Mouse (Mus musculus) embryonic facial prominence, embryonic 14.5 days (tissue): ENCODE measurements at regions not wholly inside any gene's neighbourhood (a gene's known extent, or its start where the extent isn't known, plus 50 kb on each side); places are given as distances from the start of the nearest gene placed in this dataset.

Source experiments
- ATAC-seq: fragments of 200-750 bp; cut with Nextera tagmentation; 2 replicates; pipeline ENCODE4 v1.8.0; 2017; ENCODE audit warnings: low read depth, moderate number of reproducible peaks, moderate TSS enrichment
- DNase-seq: peaks from one replicate; pipeline ENCODE4 v3.0.0-alpha.2; 2015; ENCODE audit warnings: low spot score
- H3K27ac ChIP-seq: fragments of 300-500 bp; sonication (generic); replicated peaks from 2 replicates; pipeline ENCODE4 v1.5.1; 2014; ENCODE audit warnings: low read depth, mild to moderate bottlenecking, low read length, moderate library complexity
- H3K27me3 ChIP-seq: fragments of 300-500 bp; sonication (generic); replicated peaks from 2 replicates; pipeline ENCODE4 v1.6.1; 2014; ENCODE audit warnings: low read length; ENCODE audit not compliant: control insufficient read depth, insufficient read depth
- H3K36me3 ChIP-seq: fragments of 300-500 bp; sonication (generic); 2 replicates; pipeline ENCODE4 v1.6.1; 2014; ENCODE audit warnings: low read length, mixed read lengths; ENCODE audit not compliant: control insufficient read depth, insufficient read depth
- H3K4me1 ChIP-seq: fragments of 300-500 bp; sonication (generic); 2 replicates; pipeline ENCODE4 v1.6.1; 2014; ENCODE audit warnings: antibody characterized with exemption, low read length; ENCODE audit not compliant: control insufficient read depth, insufficient read depth
- H3K4me2 ChIP-seq: fragments of 300-500 bp; sonication (generic); 2 replicates; pipeline ENCODE4 v1.6.1; 2014; ENCODE audit warnings: low read depth, mild to moderate bottlenecking, low read length, moderate library complexity, mixed read lengths
- H3K4me3 ChIP-seq: fragments of 300-500 bp; sonication (generic); 2 replicates; pipeline ENCODE4 v1.5.1; 2014; ENCODE audit warnings: low read depth, mild to moderate bottlenecking, low read length
- H3K9ac ChIP-seq: fragments of 300-500 bp; sonication (generic); 2 replicates; pipeline ENCODE4 v1.6.1; 2014; ENCODE audit warnings: low read depth, mild to moderate bottlenecking, low read length, moderate library complexity, mixed read lengths
- H3K9me3 ChIP-seq: fragments of 300-500 bp; sonication (generic); 2 replicates; pipeline ENCODE4 v1.6.1; 2016; ENCODE audit warnings: low read length; ENCODE audit not compliant: control insufficient read depth
- WGBS: fragments of 180-500 bp; shearing (Covaris S2); extraction: QIAGEN DNeasy Blood & Tissue Kit; methylation state at CpG from one replicate; pipeline ENCODE4 v1.1.7; 2014; 5-methylcytosine and 5-hydroxymethylcytosine counted together

- no peak overlapping the region for H3K9ac ChIP-seq
- whole genome bisulfite sequencing, result 79% methylated on average over 9 of the region's 9 CpGs
- no peak for DNase-seq
- H3K9me3 ChIP-seq, result no peaks in the 10 kb centered on the region
- no peak overlapping the region for H3K4me3 ChIP-seq
- no peaks in the 10 kb centered on the region for H3K27me3 ChIP-seq
- H3K36me3 ChIP-seq, result no peaks in the 10 kb centered on the region
- H3K4me1 ChIP-seq, result no peaks in the 10 kb centered on the region
- ATAC-seq, result no peak
- no peak overlapping the region for H3K27ac ChIP-seq
- H3K4me2 ChIP-seq, result no peak overlapping the region
Measured at GRCm38 (mm10) chr2:171618333-171618732, 424.9 kb downstream of the Cbln4 start.

GRCm38 (mm10) chr2:171615462-171615861 lies 427.8 kb downstream of the Cbln4 start:
- no peak overlapping the region for H3K4me3 ChIP-seq
- no peak for DNase-seq
- H3K36me3 ChIP-seq, result no peaks in the 10 kb centered on the region
- H3K4me1 ChIP-seq, result no peaks in the 10 kb centered on the region
- no peak overlapping the region for H3K9ac ChIP-seq
- 61% methylated on average over 2 of the region's 2 CpGs for WGBS
- no peak overlapping the region for H3K4me2 ChIP-seq
- H3K9me3 ChIP-seq, result no peaks in the 10 kb centered on the region
- ATAC-seq, result no peak
- H3K27ac ChIP-seq, result no peak overlapping the region
- H3K27me3 ChIP-seq, result no peaks in the 10 kb centered on the region

- Histone ChIP-seq H3K9ac (no peak overlapping the region), H3K27ac (no peak overlapping the region), H3K27me3 (no peaks in the 10 kb centered on the region), H3K4me1 (no peaks in the 10 kb centered on the region), H3K36me3 (no peaks in the 10 kb centered on the region), H3K4me3 (no peak overlapping the region), H3K9me3 (no peaks in the 10 kb centered on the region), H3K4me2 (no peak overlapping the region)
- WGBS, result 43% methylated on average over 5 of the region's 5 CpGs
- peak; percentile 34 for DNase-seq
- no peak for ATAC-seq
Measured at GRCm38 (mm10) chr2:171605064-171605463, 438.2 kb downstream of the Cbln4 start.

- H3K9me3 ChIP-seq, result no peaks in the 10 kb centered on the region
- H3K27ac ChIP-seq, result no peak overlapping the region
- H3K4me1 ChIP-seq, result no peaks in the 10 kb centered on the region
- no peak overlapping the region for H3K9ac ChIP-seq
- H3K36me3 ChIP-seq, result no peaks in the 10 kb centered on the region
- no peak for ATAC-seq
- no peak for DNase-seq
- H3K4me3 ChIP-seq, result no peak overlapping the region
- H3K4me2 ChIP-seq, result no peak overlapping the region
- WGBS, result 72% methylated on average over 5 of the region's 5 CpGs
- H3K27me3 ChIP-seq, result no peaks in the 10 kb centered on the region
Measured at GRCm38 (mm10) chr2:171595240-171595639, 448.0 kb downstream of the Cbln4 start.

- DNase-seq (no peak), ATAC-seq (no peak)
- Histone ChIP-seq H3K4me1 (no peaks in the 10 kb centered on the region), H3K27ac (no peak overlapping the region), H3K4me3 (no peak overlapping the region), H3K9ac (no peak overlapping the region), H3K36me3 (no peaks in the 10 kb centered on the region), H3K27me3 (no peaks in the 10 kb centered on the region), H3K4me2 (no peak overlapping the region), H3K9me3 (no peaks in the 10 kb centered on the region)
- WGBS, result 69% methylated on average over 3 of the region's 3 CpGs
Measured at GRCm38 (mm10) chr2:171593884-171594283, 449.4 kb downstream of the Cbln4 start.

GRCm38 (mm10) chr2:171592315-171592714 lies 451.0 kb downstream of the Cbln4 start:
- WGBS, result 74% methylated on average over 6 of the region's 6 CpGs
- Histone ChIP-seq H3K4me2 (no peak overlapping the region), H3K9ac (no peak overlapping the region), H3K4me1 (peaks cover 6% of the 10 kb centered on the region), H3K36me3 (no peaks in the 10 kb centered on the region), H3K9me3 (no peaks in the 10 kb centered on the region), H3K27me3 (no peaks in the 10 kb centered on the region), H3K4me3 (no peak overlapping the region), H3K27ac (no peak overlapping the region)
- no peak for ATAC-seq
- DNase-seq, result no peak

- H3K36me3 ChIP-seq, result no peaks in the 10 kb centered on the region
- H3K9ac ChIP-seq, result no peak overlapping the region
- peaks cover 7% of the 10 kb centered on the region for H3K4me1 ChIP-seq
- H3K27me3 ChIP-seq, result no peaks in the 10 kb centered on the region
- H3K27ac ChIP-seq, result no peak overlapping the region
- WGBS, result 38% methylated on average over 4 of the region's 4 CpGs
- no peak overlapping the region for H3K4me2 ChIP-seq
- no peaks in the 10 kb centered on the region for H3K9me3 ChIP-seq
- no peak for ATAC-seq
- no peak for DNase-seq
- H3K4me3 ChIP-seq, result no peak overlapping the region
Measured at GRCm38 (mm10) chr2:171588158-171588557, 455.1 kb downstream of the Cbln4 start.

GRCm38 (mm10) chr2:171587635-171588034 lies 455.6 kb downstream of the Cbln4 start:
- Histone ChIP-seq H3K4me2 (no peak overlapping the region), H3K4me3 (no peak overlapping the region), H3K9ac (no peak overlapping the region), H3K36me3 (no peaks in the 10 kb centered on the region), H3K9me3 (no peaks in the 10 kb centered on the region), H3K4me1 (peaks cover 7% of the 10 kb centered on the region), H3K27me3 (no peaks in the 10 kb centered on the region), H3K27ac (no peak overlapping the region)
- WGBS, result 58% methylated on average over 9 of the region's 9 CpGs
- peak; percentile 59 for DNase-seq
- 0 out of 2 replicates have a peak, but pooled peaks have one; percentile 50 for ATAC-seq

GRCm38 (mm10) chr2:171586853-171587220 lies 456.4 kb downstream of the Cbln4 start:
- WGBS, result 91% methylated on average over 4 of the region's 4 CpGs
- Histone ChIP-seq H3K9ac (no peak overlapping the region), H3K36me3 (no peaks in the 10 kb centered on the region), H3K4me2 (no peak overlapping the region), H3K27me3 (no peaks in the 10 kb centered on the region), H3K4me3 (no peak overlapping the region), H3K27ac (no peak overlapping the region), H3K9me3 (no peaks in the 10 kb centered on the region), H3K4me1 (peaks cover 7% of the 10 kb centered on the region)
- ATAC-seq (no peak), DNase-seq (no peak)
